Mouse (Mus musculus) MEL (cell line): ENCODE data around the gene Olfr912. TPM values are rescaled to one million over a fixed set of nuclear protein-coding genes. Genes with fewer than 3 reads are reported as not detected.

Source experiments
- DNase-seq: peaks from one replicate; pipeline ENCODE4 v3.0.0; 2011; ENCODE audit warnings: low read depth, low spot score
- H3K27ac ChIP-seq: 2 replicates; pipeline ENCODE4 v1.5.1; 2012; ENCODE audit warnings: low read depth, mild to moderate bottlenecking, control low read depth, low read length, moderate library complexity; ENCODE audit not compliant: control insufficient read depth
- H3K27me3 ChIP-seq, 2 experiments: fragments of 150-350 bp in 1 of 2; sonication (generic) in 1 of 2; 2 replicates each; pipeline ENCODE4 v1.6.1; 2012; ENCODE audit warnings: low read length in 2 of 2, mild to moderate bottlenecking in 2 of 2, improper control_type of control experiment in 1 of 2, moderate library complexity in 1 of 2; ENCODE audit not compliant: insufficient read depth in 2 of 2, control insufficient read depth in 1 of 2
- H3K36me3 ChIP-seq, 2 experiments: 2 replicates each; pipeline ENCODE4 v1.6.1; 2012 to 2014; ENCODE audit warnings: low read length in 2 of 2, improper control_type of control experiment in 1 of 2, inconsistent platforms in 1 of 2, mild to moderate bottlenecking in 1 of 2; ENCODE audit not compliant: insufficient read depth in 2 of 2, control insufficient read depth in 1 of 2
- H3K4me1 ChIP-seq, 2 experiments: fragments of 150-350 bp in 1 of 2; sonication (generic) in 1 of 2; 2 replicates each; pipeline ENCODE4 v1.6.1; 2012; ENCODE audit warnings: low read length in 2 of 2, improper control_type of control experiment in 1 of 2, mild to moderate bottlenecking in 1 of 2; ENCODE audit not compliant: insufficient read depth in 2 of 2, control insufficient read depth in 1 of 2
- H3K4me3 ChIP-seq, 2 experiments: fragments of 150-350 bp in 1 of 2; sonication (generic) in 1 of 2; 2 replicates each; pipeline ENCODE4 v1.5.1; 2012; ENCODE audit warnings: low read depth in 2 of 2, low read length in 2 of 2, mild to moderate bottlenecking in 2 of 2, moderate library complexity in 2 of 2, control low read depth in 1 of 2, improper control_type of control experiment in 1 of 2; ENCODE audit not compliant: control insufficient read depth in 1 of 2, insufficient read depth in 1 of 2
- H3K79me2 ChIP-seq: 2 replicates; pipeline ENCODE4 v1.6.1; 2012; ENCODE audit warnings: mild to moderate bottlenecking, low read length, moderate library complexity; ENCODE audit not compliant: control insufficient read depth, poor library complexity, insufficient read depth
- H3K9ac ChIP-seq: 2 replicates; pipeline ENCODE4 v1.6.1; 2012; ENCODE audit warnings: low read depth, mild to moderate bottlenecking, control low read depth, low read length, moderate library complexity; ENCODE audit not compliant: control insufficient read depth, poor library complexity, severe bottlenecking
- H3K9me3 ChIP-seq: fragments of 150-350 bp; sonication (generic); replicated peaks from 2 replicates; pipeline ENCODE4 v1.6.1; 2012; ENCODE audit warnings: mild to moderate bottlenecking, low read length, improper control_type of control experiment, moderate library complexity; ENCODE audit not compliant: insufficient read depth
- CHD1 ChIP-seq: IDR thresholded peaks from 2 replicates; pipeline ENCODE4 v1.6.1; 2012; ENCODE audit warnings: low read depth, mild to moderate bottlenecking, inconsistent platforms, low read length, improper control_type of control experiment
- CHD2 ChIP-seq: IDR thresholded peaks from 2 replicates; pipeline ENCODE4 v1.6.1; 2011; ENCODE audit warnings: low read length, improper control_type of control experiment
- CTCF ChIP-seq, 3 experiments: IDR thresholded peaks in 2 of 3; conservative IDR thresholded peaks in 1 of 3; 2 replicates each; pipeline ENCODE4 v1.5.1; 2011 to 2012; ENCODE audit warnings: low read length in 3 of 3, low read depth in 2 of 3, mild to moderate bottlenecking in 2 of 3, improper control_type of control experiment in 1 of 3, inconsistent platforms in 1 of 3, mixed read lengths in 1 of 3, moderate library complexity in 1 of 3; ENCODE audit not compliant: control insufficient read depth in 1 of 3, insufficient read depth in 1 of 3, poor library complexity in 1 of 3, severe bottlenecking in 1 of 3
- ELF1 ChIP-seq: IDR thresholded peaks from 2 replicates; pipeline ENCODE4 v1.6.1; 2014; ENCODE audit warnings: low read depth, mild to moderate bottlenecking, inconsistent platforms, low read length, improper control_type of control experiment, moderate library complexity
- GATA1 ChIP-seq: IDR thresholded peaks from 2 replicates; pipeline ENCODE4 v1.6.1; 2011; ENCODE audit warnings: low read depth, low read length, improper control_type of control experiment
- JUND ChIP-seq: IDR thresholded peaks from 2 replicates; pipeline ENCODE4 v1.6.1; 2011; ENCODE audit warnings: low read depth, mild to moderate bottlenecking, improper control_type of control experiment, low read length
- MAFK ChIP-seq: IDR thresholded peaks from 2 replicates; pipeline ENCODE4 v1.6.1; 2011; ENCODE audit warnings: low read depth, mild to moderate bottlenecking, low read length, improper control_type of control experiment, borderline replicate concordance
- MAZ ChIP-seq: IDR thresholded peaks from 2 replicates; pipeline ENCODE4 v1.6.1; 2012; ENCODE audit warnings: low read depth, mild to moderate bottlenecking, inconsistent platforms, low read length, improper control_type of control experiment
- MXI1 ChIP-seq: IDR thresholded peaks from 2 replicates; pipeline ENCODE4 v1.6.1; 2011; ENCODE audit warnings: mild to moderate bottlenecking, low read depth, low read length, improper control_type of control experiment
- MYB ChIP-seq: IDR thresholded peaks from 2 replicates; pipeline ENCODE4 v1.6.1; 2011; ENCODE audit warnings: mild to moderate bottlenecking, low read depth, low read length, improper control_type of control experiment
- NRF1 ChIP-seq: IDR thresholded peaks from 2 replicates; pipeline ENCODE4 v1.6.1; 2014; ENCODE audit warnings: low read depth, mild to moderate bottlenecking, inconsistent platforms, low read length, improper control_type of control experiment, moderate library complexity; ENCODE audit not compliant: poor library complexity, insufficient read depth, severe bottlenecking
- POLR2A ChIP-seq, 2 experiments: IDR thresholded peaks; 2 replicates each; pipeline ENCODE4 v1.6.1; 2011 to 2012; ENCODE audit warnings: low read length in 2 of 2, mild to moderate bottlenecking in 2 of 2, control low read depth in 1 of 2, improper control_type of control experiment in 1 of 2, low read depth in 1 of 2, moderate library complexity in 1 of 2; ENCODE audit not compliant: control insufficient read depth in 1 of 2, insufficient read depth in 1 of 2, poor library complexity in 1 of 2
- RCOR1 ChIP-seq: IDR thresholded peaks from 2 replicates; pipeline ENCODE4 v1.6.1; 2012; ENCODE audit warnings: low read depth, mild to moderate bottlenecking, inconsistent platforms, low read length, improper control_type of control experiment
- UBTF ChIP-seq: IDR thresholded peaks from 2 replicates; pipeline ENCODE4 v1.6.1; 2012; ENCODE audit warnings: low read depth, mild to moderate bottlenecking, inconsistent platforms, low read length, improper control_type of control experiment, moderate library complexity, borderline replicate concordance; ENCODE audit not compliant: insufficient read depth
- USF1 ChIP-seq: IDR thresholded peaks from 2 replicates; pipeline ENCODE4 v1.6.1; 2014; ENCODE audit warnings: low read depth, mild to moderate bottlenecking, inconsistent platforms, low read length, improper control_type of control experiment, moderate library complexity
- USF2 ChIP-seq, 2 experiments: IDR thresholded peaks; 2 replicates each; pipeline ENCODE4 v1.6.1; 2011 to 2012; ENCODE audit warnings: improper control_type of control experiment in 2 of 2, low read length in 2 of 2, borderline replicate concordance in 1 of 2, inconsistent platforms in 1 of 2, low read depth in 1 of 2, mild to moderate bottlenecking in 1 of 2; ENCODE audit not compliant: insufficient read depth in 1 of 2
- polyA plus RNA-seq, 2 experiments: library from polyadenylated mRNA; stranded (reverse) in 1 of 2; unstranded in 1 of 2; fragments of >175 nt in 1 of 2; fragments of >200 nt in 1 of 2; gene quantifications; 2 replicates each; pipeline versions ENCODE4 v1.2.1 to v1.2.4; 2012; ENCODE audit warnings: low replicate concordance in 2 of 2, low read depth in 1 of 2; ENCODE audit not compliant: insufficient read length in 2 of 2, insufficient read depth in 1 of 2, missing spikeins in 1 of 2
- total RNA-seq: library from RNA; depleted of rRNA; stranded (reverse); fragments of 300-350 nt; gene quantifications from 2 replicates; pipeline ENCODE4 v1.2.3, GENCODE M21; 2012; rRNA removed

The Olfr912 gene
- total RNA-seq (not detected in 2 replicates), polyA plus RNA-seq (not detected)

GRCm38 (mm10) chr9:38579878-38580277, at the start of gene Olfr912:
Gene Olfr912 (plus strand): TSS chr9:38580178.
- Histone ChIP-seq H3K9ac (no peak within 1 kb of the TSS), H3K9me3 (no peaks in the 10 kb centered on the region), H3K4me1 (no peaks in the 10 kb centered on the region)
- DNase-seq = no peak
- TF ChIP-seq USF1 (no peak), POLR2A (IDR thresholded peaks at IDR 0.05; ENCODE audit: control insufficient read depth in 1 of 2, insufficient read depth in 1 of 2, low read depth in 1 of 2, low read length in 2 of 2, poor library complexity in 1 of 2) (no peak), USF2 (IDR thresholded peaks at IDR 0.05; ENCODE audit: borderline replicate concordance in 1 of 2, insufficient read depth in 1 of 2, low read depth in 1 of 2, low read length in 2 of 2) (no peak), NRF1 (no peak), MYB (no peak), ELF1 (no peak), GATA1 (no peak)
- TF ChIP-seq, all 39 proteins: peak for 0
- no peaks in the 10 kb centered on the region for H3K27me3 ChIP-seq
- no peaks in the 10 kb centered on the region for H3K79me2 ChIP-seq
- no peak within 1 kb of the TSS for H3K4me3 ChIP-seq
- no peaks in the 10 kb centered on the region for H3K36me3 ChIP-seq
- H3K27ac ChIP-seq = no peak within 1 kb of the TSS

GRCm38 (mm10) chr9:38537549-38537948, 42.4 kb upstream of the Olfr912 start, which contains the start of gene Olfr910:
Gene Olfr910 (plus strand): TSS chr9:38537849.
- Histone ChIP-seq H3K36me3 (no peaks in the 10 kb centered on the region), H3K4me3 (no peak within 1 kb of the TSS), H3K27ac (no peak within 1 kb of the TSS), H3K27me3 (no peaks in the 10 kb centered on the region), H3K4me1 (no peaks in the 10 kb centered on the region), H3K79me2 (no peaks in the 10 kb centered on the region), H3K9ac (no peak within 1 kb of the TSS), H3K9me3 (no peaks in the 10 kb centered on the region)
- no peak for DNase-seq
- no peak for TF ChIP-seq JUND
- no peak for TF ChIP-seq CTCF (IDR thresholded peaks at IDR 0.05 in 2 of 3, conservative IDR thresholded peaks at IDR 0.05 in 1 of 3; ENCODE audit: control insufficient read depth in 1 of 3, insufficient read depth in 1 of 3, low read depth in 2 of 3, low read length in 3 of 3, poor library complexity in 1 of 3, severe bottlenecking in 1 of 3)
- no peak for TF ChIP-seq UBTF
- TF ChIP-seq USF2 (IDR thresholded peaks at IDR 0.05; ENCODE audit: borderline replicate concordance in 1 of 2, insufficient read depth in 1 of 2, low read depth in 1 of 2, low read length in 2 of 2) = no peak
- no peak for TF ChIP-seq CHD1
- TF ChIP-seq RCOR1 = no peak
- no peak for TF ChIP-seq ELF1
- no peak for TF ChIP-seq MXI1
- TF ChIP-seq MAFK = no peak
- no peak for TF ChIP-seq CHD2
- TF ChIP-seq MAZ = no peak
